Mouse (Mus musculus) heart, postnatal 0 days (tissue): Measurements from ENCODE around the gene Nr4a3. TPM values are rescaled to one million over a fixed set of nuclear protein-coding genes. Genes with fewer than 3 reads are reported as not detected.

Experiments
- ATAC-seq: fragments of 200-750 bp; cut with Nextera tagmentation; 2 replicates; pipeline ENCODE4 v1.8.0; 2017; ENCODE audit warnings: low read depth, moderate number of reproducible peaks, moderate library complexity; ENCODE audit not compliant: insufficient read depth
- DNase-seq: peaks from one replicate; pipeline ENCODE4 v3.0.0-alpha.2; 2016; ENCODE audit warnings: low spot score
- H3K27ac ChIP-seq: fragments of 300-500 bp; sonication (generic); 2 replicates; pipeline ENCODE4 v1.5.1; 2014; ENCODE audit warnings: low read depth, mild to moderate bottlenecking
- H3K27me3 ChIP-seq: fragments of 300-500 bp; sonication (generic); 2 replicates; pipeline ENCODE4 v1.6.1; 2014; ENCODE audit warnings: low read length, mixed read lengths; ENCODE audit not compliant: control insufficient read depth, insufficient read depth
- H3K36me3 ChIP-seq: fragments of 300-500 bp; sonication (generic); replicated peaks from 2 replicates; pipeline ENCODE4 v1.6.1; 2014; ENCODE audit warnings: low read length, mixed read lengths; ENCODE audit not compliant: control insufficient read depth, insufficient read depth
- H3K4me1 ChIP-seq: fragments of 300-500 bp; sonication (generic); 2 replicates; pipeline ENCODE4 v1.6.1; 2014; ENCODE audit warnings: antibody characterized with exemption; ENCODE audit not compliant: control insufficient read depth, insufficient read depth
- H3K4me2 ChIP-seq: fragments of 300-500 bp; sonication (generic); 2 replicates; pipeline ENCODE4 v1.6.1; 2014; ENCODE audit warnings: low read depth, mild to moderate bottlenecking, low read length, moderate library complexity
- H3K4me3 ChIP-seq: fragments of 300-500 bp; sonication (generic); 2 replicates; pipeline ENCODE4 v1.5.1; 2014; ENCODE audit warnings: low read depth, low read length
- H3K9ac ChIP-seq: fragments of 300-500 bp; sonication (generic); replicated peaks from 2 replicates; pipeline ENCODE4 v1.6.1; 2014; ENCODE audit warnings: low read depth, low read length, mixed read lengths
- H3K9me3 ChIP-seq: fragments of 300-500 bp; sonication (generic); replicated peaks from 2 replicates; pipeline ENCODE4 v1.6.1; 2016; ENCODE audit warnings: low read length; ENCODE audit not compliant: control insufficient read depth
- CTCF ChIP-seq: IDR thresholded peaks from 2 replicates; pipeline ENCODE4 v1.5.1; 2016; ENCODE audit warnings: antibody characterized with exemption, control low read depth, low read depth
- EP300 ChIP-seq: IDR thresholded peaks from 2 replicates; pipeline ENCODE4 v1.6.1; 2016; ENCODE audit warnings: antibody characterized with exemption, low read depth
- WGBS: fragments of 180-500 bp; shearing (Covaris S2); extraction: QIAGEN DNeasy Blood & Tissue Kit; methylation state at CpG from one replicate; pipeline ENCODE4 v1.1.7; 2014; 5-methylcytosine and 5-hydroxymethylcytosine counted together
- polyA plus RNA-seq: library from polyadenylated mRNA; unstranded; fragments of >200 nt; fragmentation: Nextera tagmentation; extraction: Ambion mirVana; gene quantifications from 2 replicates; pipeline ENCODE4 v1.2.1, GENCODE M21; 2015
- total RNA-seq: library from RNA; depleted of rRNA; stranded (reverse); fragments of >200 nt; gene quantifications from 2 replicates; pipeline ENCODE4 v1.2.3, GENCODE M21; 2014; ENCODE audit warnings: low replicate concordance

The Nr4a3 gene
- total and polyA plus RNA-seq, 2 experiments from 2014 or later, result 0.30 to 5.3 TPM

DNA sequence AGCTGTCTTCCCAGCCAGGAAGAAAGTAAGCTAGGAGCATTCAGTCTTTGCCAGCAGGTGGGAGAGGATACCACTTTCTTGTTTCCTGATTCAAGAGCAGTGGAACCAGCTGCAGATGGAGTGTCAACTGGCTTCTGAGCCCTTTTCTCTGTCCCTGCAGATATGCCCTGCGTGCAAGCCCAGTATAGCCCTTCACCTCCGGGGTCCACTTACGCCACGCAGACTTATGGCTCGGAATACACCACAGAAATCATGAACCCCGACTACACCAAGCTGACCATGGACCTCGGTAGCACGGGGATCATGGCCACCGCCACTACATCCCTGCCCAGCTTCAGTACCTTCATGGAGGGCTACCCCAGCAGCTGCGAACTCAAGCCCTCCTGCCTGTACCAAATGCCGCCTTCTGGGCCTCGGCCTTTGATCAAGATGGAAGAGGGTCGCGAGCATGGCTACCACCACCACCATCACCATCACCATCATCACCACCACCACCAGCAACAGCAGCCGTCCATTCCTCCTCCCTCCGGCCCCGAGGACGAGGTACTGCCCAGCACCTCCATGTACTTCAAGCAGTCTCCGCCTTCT lies 6.2 kb downstream of the Nr4a3 start:
- peaks cover 19% of the 10 kb centered on the region; the same call in 1 of the 2 replicates for H3K4me1 ChIP-seq
- ATAC-seq (no peak), DNase-seq (no peak)
- H3K27me3 ChIP-seq, result peaks cover 66% of the 10 kb centered on the region
- no peak overlapping the region for H3K9ac ChIP-seq
- no peak overlapping the region for H3K27ac ChIP-seq
- H3K4me3 ChIP-seq, result peak overlapping the region; percentile 41
- peak overlapping the region; percentile 67 for H3K4me2 ChIP-seq
- H3K9me3 ChIP-seq, result no peaks in the 10 kb centered on the region
- no peaks in the 10 kb centered on the region for H3K36me3 ChIP-seq
- TF ChIP-seq EP300 (no peak), CTCF (no peak)
- 31% methylated on average over 19 of the region's 19 CpGs for WGBS

DNA sequence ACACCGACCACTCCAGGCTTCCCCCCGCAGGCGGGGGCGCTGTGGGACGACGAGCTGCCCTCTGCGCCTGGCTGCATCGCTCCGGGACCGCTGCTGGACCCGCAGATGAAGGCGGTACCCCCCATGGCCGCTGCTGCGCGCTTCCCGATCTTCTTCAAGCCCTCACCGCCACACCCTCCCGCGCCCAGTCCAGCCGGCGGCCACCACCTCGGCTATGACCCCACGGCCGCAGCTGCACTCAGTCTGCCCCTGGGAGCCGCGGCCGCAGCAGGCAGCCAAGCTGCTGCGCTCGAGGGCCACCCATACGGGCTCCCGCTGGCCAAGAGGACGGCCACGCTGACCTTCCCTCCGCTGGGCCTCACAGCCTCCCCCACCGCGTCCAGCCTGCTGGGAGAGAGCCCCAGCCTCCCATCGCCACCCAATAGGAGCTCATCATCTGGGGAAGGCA lies 6.7 kb downstream of the Nr4a3 start:
- H3K36me3 ChIP-seq, result no peaks in the 10 kb centered on the region
- TF ChIP-seq EP300 (no peak), CTCF (no peak)
- peaks cover 66% of the 10 kb centered on the region for H3K27me3 ChIP-seq
- no peak for DNase-seq
- peak; percentile 39 for ATAC-seq
- H3K27ac ChIP-seq, result no peak overlapping the region
- peaks cover 19% of the 10 kb centered on the region; the same call in 1 of the 2 replicates for H3K4me1 ChIP-seq
- H3K9me3 ChIP-seq, result no peaks in the 10 kb centered on the region
- WGBS, result 2% methylated on average over 37 of the region's 37 CpGs
- H3K4me3 ChIP-seq, result peak overlapping the region; percentile 41
- H3K9ac ChIP-seq, result no peak overlapping the region
- peak overlapping the region; percentile 67 for H3K4me2 ChIP-seq

DNA sequence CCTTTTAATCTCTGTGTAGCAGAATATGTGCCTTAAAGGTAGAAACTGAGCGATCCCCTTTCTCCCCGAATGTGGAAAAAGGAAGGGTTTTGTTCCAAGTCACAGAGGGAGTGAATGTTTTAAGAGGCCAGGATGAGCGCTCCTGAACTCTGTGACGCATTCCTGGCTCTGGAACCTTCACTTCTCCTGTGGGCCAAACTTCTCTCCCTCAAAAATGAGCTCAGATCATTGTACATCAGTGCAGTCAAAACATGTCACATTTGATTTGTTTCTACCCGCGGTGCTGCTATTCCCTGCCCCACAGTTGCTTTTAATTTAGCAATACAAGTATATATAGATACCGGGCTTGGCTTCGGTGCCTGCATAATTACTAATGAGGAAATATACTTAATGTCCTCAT lies 16.8 kb downstream of the Nr4a3 start:
- Histone ChIP-seq H3K27me3 (no peaks in the 10 kb centered on the region), H3K27ac (no peak overlapping the region), H3K9me3 (no peaks in the 10 kb centered on the region), H3K36me3 (no peaks in the 10 kb centered on the region), H3K4me1 (no peaks in the 10 kb centered on the region), H3K9ac (no peak overlapping the region), H3K4me3 (no peak overlapping the region), H3K4me2 (no peak overlapping the region)
- WGBS, result 82% methylated on average over 8 of the region's 8 CpGs
- DNase-seq, result no peak
- no peak for ATAC-seq
- TF ChIP-seq CTCF (no peak), EP300 (no peak)

DNA sequence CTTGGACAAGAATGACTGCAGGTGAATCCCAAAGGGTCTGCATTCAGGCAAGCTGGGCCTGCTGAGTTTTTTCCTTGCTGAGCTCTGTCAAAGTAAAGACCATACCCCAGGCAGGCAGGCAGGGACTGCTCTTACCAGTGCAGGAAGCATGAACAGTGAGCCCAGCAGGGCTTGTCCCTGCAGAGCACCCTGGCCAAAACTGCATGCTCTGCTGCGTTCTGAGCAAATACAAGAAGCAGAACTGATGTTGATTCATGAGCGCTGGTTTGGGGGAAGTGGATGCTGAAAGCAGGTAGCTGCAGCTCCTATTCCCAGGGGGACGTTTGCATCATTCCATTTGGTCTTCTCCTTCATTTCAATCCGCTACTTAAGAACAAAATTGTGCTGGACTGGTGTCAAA lies 19.4 kb downstream of the Nr4a3 start:
- DNase-seq, result no peak
- TF ChIP-seq CTCF (no peak), EP300 (no peak)
- no peak overlapping the region for H3K9ac ChIP-seq
- ATAC-seq, result no peak
- no peak overlapping the region for H3K4me3 ChIP-seq
- no peak overlapping the region for H3K4me2 ChIP-seq
- no peaks in the 10 kb centered on the region for H3K36me3 ChIP-seq
- no peaks in the 10 kb centered on the region for H3K9me3 ChIP-seq
- no peaks in the 10 kb centered on the region for H3K27me3 ChIP-seq
- H3K4me1 ChIP-seq, result no peaks in the 10 kb centered on the region
- WGBS, result 69% methylated on average over 4 of the region's 4 CpGs
- H3K27ac ChIP-seq, result no peak overlapping the region

DNA sequence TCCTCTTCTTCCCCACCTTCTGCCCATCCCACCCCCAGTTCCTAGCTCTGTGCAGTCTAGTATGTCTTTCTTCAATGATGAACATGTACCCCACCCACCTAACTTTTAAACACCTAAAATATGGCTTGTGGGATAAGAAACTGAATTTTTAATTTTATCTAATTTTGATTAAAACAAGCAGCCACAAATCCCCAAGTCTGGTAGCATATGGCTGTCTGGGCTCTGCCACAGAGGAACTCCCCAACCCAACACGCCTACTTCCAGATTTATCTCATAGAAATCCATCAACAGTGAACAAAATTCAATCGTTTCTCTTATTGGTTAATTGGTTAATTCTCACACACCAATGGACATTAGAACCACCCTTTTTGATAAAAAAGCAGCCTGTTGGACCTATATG lies 21.7 kb downstream of the Nr4a3 start:
- WGBS, result 78% methylated on average over 2 of the region's 2 CpGs
- H3K36me3 ChIP-seq, result no peaks in the 10 kb centered on the region
- no peak overlapping the region for H3K27ac ChIP-seq
- no peaks in the 10 kb centered on the region for H3K4me1 ChIP-seq
- no peak overlapping the region for H3K9ac ChIP-seq
- no peak overlapping the region for H3K4me2 ChIP-seq
- DNase-seq (no peak), ATAC-seq (no peak)
- TF ChIP-seq EP300 (no peak), CTCF (no peak)
- H3K27me3 ChIP-seq, result no peaks in the 10 kb centered on the region
- no peaks in the 10 kb centered on the region for H3K9me3 ChIP-seq
- no peak overlapping the region for H3K4me3 ChIP-seq

DNA sequence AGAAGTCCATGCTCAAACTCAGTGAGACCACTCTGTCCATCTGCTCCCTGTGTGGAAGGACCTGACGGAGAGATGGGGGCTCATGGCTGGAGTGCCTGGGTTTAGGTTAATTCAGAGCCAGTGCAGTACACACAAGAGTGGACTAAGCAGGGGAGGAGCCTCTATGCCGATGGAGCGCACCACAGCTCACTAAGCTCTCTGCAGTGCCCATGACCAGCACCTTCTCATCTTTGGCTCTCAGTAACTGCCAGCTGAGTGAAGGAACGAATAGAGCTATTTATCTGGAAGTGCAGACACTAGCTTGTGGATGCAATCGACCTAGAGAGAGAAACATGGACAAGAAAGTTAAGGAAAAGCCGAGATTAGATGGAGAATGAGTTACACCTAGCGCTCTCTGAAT lies 24.2 kb downstream of the Nr4a3 start:
- DNase-seq (no peak), ATAC-seq (no peak)
- Histone ChIP-seq H3K36me3 (no peaks in the 10 kb centered on the region), H3K27me3 (no peaks in the 10 kb centered on the region), H3K9ac (no peak overlapping the region), H3K9me3 (no peaks in the 10 kb centered on the region), H3K27ac (no peak overlapping the region), H3K4me2 (no peak overlapping the region), H3K4me1 (no peaks in the 10 kb centered on the region), H3K4me3 (no peak overlapping the region)
- no peak for TF ChIP-seq CTCF
- no peak for TF ChIP-seq EP300
- 65% methylated on average over 7 of the region's 7 CpGs for WGBS
